ENCODE assay signal across 8 mouse cellular contexts in genomic region chr17:34120180-34120723, GRCm38 (mm10). TPM values are rescaled to one million over a fixed set of nuclear protein-coding genes. Genes with fewer than 3 reads are reported as not detected.
A peak's percentile ranks its signal among the peaks of the same experiment; 100 is the strongest.
DNase-seq lines count a peak whose midpoint lies in the region; ATAC-seq and TF ChIP-seq lines count a peak whose summit lies in the region.

No protein-coding gene starts in this region.

- peaks cover 95% of the 10 kb centered on the region for H3K79me2 ChIP-seq in C2C12 (ENCODE audit: control insufficient read depth, insufficient read depth)

- no peak for TF ChIP-seq CTCF in C2C12 (IDR thresholded peaks at IDR 0.05; ENCODE audit: control insufficient read depth, insufficient read depth, insufficient read length)
- TF ChIP-seq CTCF in brain, embryonic 14.5 days (IDR thresholded peaks at IDR 0.05; ENCODE audit: borderline replicate concordance, extremely low read depth, insufficient read depth, insufficient read length): no peak
- no peak for TF ChIP-seq CTCF in heart, postnatal 0 days (IDR thresholded peaks at IDR 0.05; ENCODE audit: low read depth)
- no peak for TF ChIP-seq CTCF in lung, adult 2 months (IDR thresholded peaks at IDR 0.05; ENCODE audit: insufficient read depth, low read length)

- no peaks in the 10 kb centered on the region for H3K9me3 ChIP-seq in forebrain, embryonic 13.5 days (replicated peaks)
- no peaks in the 10 kb centered on the region for H3K9me3 ChIP-seq in heart, postnatal 0 days (replicated peaks; ENCODE audit: control insufficient read depth, low read length)

- H3K4me2 ChIP-seq in forebrain, embryonic 13.5 days: peak overlapping the region; percentile 87
- H3K4me2 ChIP-seq in heart, postnatal 0 days (ENCODE audit: low read depth, low read length): peak overlapping the region; percentile 90

- peak; percentile 69; the same call in 1 of the 2 replicates for TF ChIP-seq EP300 in heart, postnatal 0 days (IDR thresholded peaks at IDR 0.05; ENCODE audit: low read depth)

- H3K27me3 ChIP-seq in C2C12 (ENCODE audit: control insufficient read depth, insufficient read depth, insufficient read length): no peaks in the 10 kb centered on the region
- no peaks in the 10 kb centered on the region for H3K27me3 ChIP-seq in forebrain, embryonic 13.5 days
- no peaks in the 10 kb centered on the region for H3K27me3 ChIP-seq in heart, postnatal 0 days (ENCODE audit: control insufficient read depth, insufficient read depth, low read length)

- peaks cover 39% of the 10 kb centered on the region for H3K36me3 ChIP-seq in C2C12 (ENCODE audit: control insufficient read depth, insufficient read depth)
- peaks cover 32% of the 10 kb centered on the region for H3K36me3 ChIP-seq in forebrain, embryonic 13.5 days (ENCODE audit: poor library complexity, severe bottlenecking)
- H3K36me3 ChIP-seq in heart, postnatal 0 days (replicated peaks; ENCODE audit: control insufficient read depth, insufficient read depth, low read length): peaks cover 30% of the 10 kb centered on the region

- H3ac ChIP-seq in C2C12 (ENCODE audit: control insufficient read depth, insufficient read length, low read depth): peak overlapping the region; percentile 92

- peaks cover 69% of the 10 kb centered on the region for H3K79me3 ChIP-seq in C2C12 (ENCODE audit: low read depth)

- TF ChIP-seq POLR2A in brain, embryonic 14.5 days (IDR thresholded peaks at IDR 0.05; ENCODE audit: borderline replicate concordance, extremely low read depth, insufficient read depth, insufficient read length, poor library complexity, severe bottlenecking): peak; percentile 59
- TF ChIP-seq POLR2A in lung, adult 2 months (IDR thresholded peaks at IDR 0.05; ENCODE audit: borderline replicate concordance, extremely low read depth, low read depth, low read length): peak; percentile 47

- peaks cover 37% of the 10 kb centered on the region for H3K4me1 ChIP-seq in forebrain, embryonic 13.5 days
- H3K4me1 ChIP-seq in heart, postnatal 0 days (ENCODE audit: control insufficient read depth, insufficient read depth): peaks cover 15% of the 10 kb centered on the region
- peaks cover 6% of the 10 kb centered on the region; the same call in 1 of the 2 replicates for H3K4me1 ChIP-seq in lung, adult 2 months (ENCODE audit: control insufficient read depth, insufficient read depth, low read length)

- ATAC-seq in forebrain, embryonic 13.5 days: no peak
- peak; percentile 22 for ATAC-seq in heart, postnatal 0 days (ENCODE audit: insufficient read depth, low read depth)

- H3K27ac ChIP-seq in forebrain, embryonic 13.5 days: peak overlapping the region; percentile 100
- peak overlapping the region; percentile 100 for H3K27ac ChIP-seq in heart, postnatal 0 days (ENCODE audit: low read depth)

- peak; percentile 94 for DNase-seq in brain, embryonic 14.5 days (ENCODE audit: low read depth)
- DNase-seq in heart, postnatal 0 days (ENCODE audit: low spot score): peak; percentile 85
- DNase-seq in layer of hippocampus, adult 18-20 months (ENCODE audit: low spot score in 2 of 2): peak; percentile 78 to 89
- DNase-seq in lung, adult 2 months: peak; percentile 79
- DNase-seq in ovary, adult 18-20 months (ENCODE audit: low spot score): peak; percentile 90
- peak; percentile 74 to 82 for DNase-seq in thymus, adult 18-20 months

- peak overlapping the region; percentile 86 for H3K4me3 ChIP-seq in C2C12 (ENCODE audit: insufficient read depth, poor library complexity, severe bottlenecking)
- peak overlapping the region; percentile 100 for H3K4me3 ChIP-seq in forebrain, embryonic 13.5 days
- peak overlapping the region; percentile 95 for H3K4me3 ChIP-seq in heart, postnatal 0 days (ENCODE audit: low read depth, low read length)
- H3K4me3 ChIP-seq in lung, adult 2 months (replicated peaks; ENCODE audit: extremely low read depth, low read depth, low read length): peak overlapping the region; percentile 93

- WGBS in forebrain, embryonic 13.5 days: under 1% methylated on average over 40 of the region's 42 CpGs
- WGBS in heart, postnatal 0 days: 1% methylated on average over 36 of the region's 42 CpGs
- under 1% methylated on average over 33 of the region's 42 CpGs for WGBS in lung, adult 2 months

- H3K9ac ChIP-seq in forebrain, embryonic 13.5 days: peak overlapping the region; percentile 97
- H3K9ac ChIP-seq in heart, postnatal 0 days (replicated peaks; ENCODE audit: low read depth, low read length): peak overlapping the region; percentile 97

TF ChIP-seq in C2C12, 6 proteins besides CTCF, POLR2A, EP300 and RAD21:
- no peak for TF ChIP-seq USF1 (IDR thresholded peaks at IDR 0.05; ENCODE audit: low read depth)
- TF ChIP-seq MYOG (IDR thresholded peaks at IDR 0.05; ENCODE audit: control insufficient read depth, extremely low read depth, insufficient read length): no peak
- TF ChIP-seq FOSL1 (IDR thresholded peaks at IDR 0.05; ENCODE audit: insufficient read depth, low read length, poor library complexity, severe bottlenecking): no peak
- TF ChIP-seq CEBPB (IDR thresholded peaks at IDR 0.05; ENCODE audit: low read depth): no peak
- TF ChIP-seq MAX (IDR thresholded peaks at IDR 0.05): no peak
- TF ChIP-seq MYOD1 (IDR thresholded peaks at IDR 0.05; ENCODE audit: control insufficient read depth, insufficient read length, low read depth): no peak

RNA-seq across cellular contexts. Expression of gene H2-DMa, which starts 0.9 kb away (rescaled TPM):
- polyA plus RNA-seq in C2C12 (2012; fragmentation: generic; extraction: Trizol): 5.2 TPM
- 12.0 and 16.4 TPM in 2 replicates for polyA plus RNA-seq in brain, embryonic 14.5 days (2012; rRNA removed)
- 8.7 and 10.0 TPM in 2 replicates for polyA plus RNA-seq in forebrain, embryonic 13.5 days (2015; fragmentation: Nextera tagmentation; extraction: Ambion mirVana)
- 2.6 and 7.2 TPM in 2 replicates for total RNA-seq in heart, postnatal 0 days (2014; rRNA removed; ENCODE audit: low replicate concordance)
- 4.2 and 4.6 TPM in 2 replicates for polyA plus RNA-seq in heart, postnatal 0 days (2015; fragmentation: Nextera tagmentation; extraction: Ambion mirVana)
- 10 to 100 TPM; 27.4 to 32.5 TPM for total RNA-seq in layer of hippocampus, adult 18-20 months (2021)
- polyA plus RNA-seq in lung, adult 2 months (2012; rRNA removed): 109 and 118 TPM in 2 replicates

RNA-seq across cellular contexts. Expression of gene Brd2, which starts 2.2 kb away (rescaled TPM):
- 127 TPM for polyA plus RNA-seq in C2C12 (2012; fragmentation: generic; extraction: Trizol)
- polyA plus RNA-seq in brain, embryonic 14.5 days (2012; rRNA removed): 186 and 256 TPM in 2 replicates
- polyA plus RNA-seq in forebrain, embryonic 13.5 days (2015; fragmentation: Nextera tagmentation; extraction: Ambion mirVana): 124 and 125 TPM in 2 replicates
- 83.2 and 87.5 TPM in 2 replicates for total RNA-seq in heart, postnatal 0 days (2014; rRNA removed; ENCODE audit: low replicate concordance)
- 33.4 and 38.4 TPM in 2 replicates for polyA plus RNA-seq in heart, postnatal 0 days (2015; fragmentation: Nextera tagmentation; extraction: Ambion mirVana)
- total RNA-seq in layer of hippocampus, adult 18-20 months (2021): 100 to 1,000 TPM; 184 to 185 TPM
- 101 and 140 TPM in 2 replicates for polyA plus RNA-seq in lung, adult 2 months (2012; rRNA removed)

RNA-seq across cellular contexts. Expression of gene H2-DMb2, which starts 22.9 kb away (rescaled TPM):
- polyA plus RNA-seq in C2C12 (2012; fragmentation: generic; extraction: Trizol): not detected
- polyA plus RNA-seq in brain, embryonic 14.5 days (2012; rRNA removed): 0.18 and 0.40 TPM in 2 replicates
- polyA plus RNA-seq in forebrain, embryonic 13.5 days (2015; fragmentation: Nextera tagmentation; extraction: Ambion mirVana): 0.20 TPM in 1 of 2 replicates, not detected in the other
- total RNA-seq in heart, postnatal 0 days (2014; rRNA removed; ENCODE audit: low replicate concordance): 1.5 TPM in 1 of 2 replicates, not detected in the other
- polyA plus RNA-seq in heart, postnatal 0 days (2015; fragmentation: Nextera tagmentation; extraction: Ambion mirVana): 0.33 and 0.38 TPM in 2 replicates
- 1 to 10 TPM; 1.3 to 1.6 TPM for total RNA-seq in layer of hippocampus, adult 18-20 months (2021)
- 33.3 and 38.9 TPM in 2 replicates for polyA plus RNA-seq in lung, adult 2 months (2012; rRNA removed)

RNA-seq across cellular contexts. Expression of gene H2-Oa, which starts 28.1 kb away (rescaled TPM):
- polyA plus RNA-seq in C2C12 (2012; fragmentation: generic; extraction: Trizol): not detected
- 0.07 and 0.20 TPM in 2 replicates for polyA plus RNA-seq in brain, embryonic 14.5 days (2012; rRNA removed)
- not detected in 2 replicates for polyA plus RNA-seq in forebrain, embryonic 13.5 days (2015; fragmentation: Nextera tagmentation; extraction: Ambion mirVana)
- not detected in 2 replicates for total RNA-seq in heart, postnatal 0 days (2014; rRNA removed; ENCODE audit: low replicate concordance)
- polyA plus RNA-seq in heart, postnatal 0 days (2015; fragmentation: Nextera tagmentation; extraction: Ambion mirVana): not detected in 2 replicates
- not detected for total RNA-seq in layer of hippocampus, adult 18-20 months (2021)
- polyA plus RNA-seq in lung, adult 2 months (2012; rRNA removed): 14.1 and 19.8 TPM in 2 replicates

RNA-seq across cellular contexts. Expression of gene H2-DMb1, which starts 32.6 kb away (rescaled TPM):
- polyA plus RNA-seq in C2C12 (2012; fragmentation: generic; extraction: Trizol): not detected
- polyA plus RNA-seq in brain, embryonic 14.5 days (2012; rRNA removed): 0.82 and 1.1 TPM in 2 replicates
- 0.20 TPM in 1 of 2 replicates, not detected in the other for polyA plus RNA-seq in forebrain, embryonic 13.5 days (2015; fragmentation: Nextera tagmentation; extraction: Ambion mirVana)
- 0.19 TPM in 1 of 2 replicates, not detected in the other for total RNA-seq in heart, postnatal 0 days (2014; rRNA removed; ENCODE audit: low replicate concordance)
- 0.65 and 0.90 TPM in 2 replicates for polyA plus RNA-seq in heart, postnatal 0 days (2015; fragmentation: Nextera tagmentation; extraction: Ambion mirVana)
- total RNA-seq in layer of hippocampus, adult 18-20 months (2021): 1 to 10 TPM; 3.2 to 3.8 TPM
- 146 and 187 TPM in 2 replicates for polyA plus RNA-seq in lung, adult 2 months (2012; rRNA removed)

Comparison
In these comparisons a context has a peak if more than half of its experiments do, and no peak if none do; other contexts are left out.
1. RNA of gene H2-DMb2, which starts 22.9 kb away (polyA plus RNA-seq): 33.3 to 38.9 TPM in lung, adult 2 months; 0.33 to 0.38 TPM in heart, postnatal 0 days, 0.18 to 0.40 TPM in brain, embryonic 14.5 days, 0.20 TPM in forebrain, embryonic 13.5 days and not detected in C2C12 (single experiment); every median in the first group is over 10 times any median in the second.
2. Peak in every context shown above with its lines, with median percentiles within 50 percentile points of each other: H3K4me3 ChIP-seq and DNase-seq.